Mouse (Mus musculus) spleen, adult 2 months (tissue): ENCODE results near the gene Parp16.

ENCODE experiments used
- CTCF ChIP-seq: fragments of 200-500 bp; IDR thresholded peaks from 2 replicates; pipeline ENCODE4 v1.5.1; 2011; ENCODE audit warnings: mild to moderate bottlenecking, inconsistent platforms; ENCODE audit not compliant: insufficient read depth, insufficient read length, insufficient replicate concordance; ENCODE audit errors: extremely low read depth
- POLR2A ChIP-seq: fragments of 200-500 bp; IDR thresholded peaks from 2 replicates; pipeline ENCODE4 v1.6.1; 2011; ENCODE audit warnings: low read depth, low read length, inconsistent platforms

DNA sequence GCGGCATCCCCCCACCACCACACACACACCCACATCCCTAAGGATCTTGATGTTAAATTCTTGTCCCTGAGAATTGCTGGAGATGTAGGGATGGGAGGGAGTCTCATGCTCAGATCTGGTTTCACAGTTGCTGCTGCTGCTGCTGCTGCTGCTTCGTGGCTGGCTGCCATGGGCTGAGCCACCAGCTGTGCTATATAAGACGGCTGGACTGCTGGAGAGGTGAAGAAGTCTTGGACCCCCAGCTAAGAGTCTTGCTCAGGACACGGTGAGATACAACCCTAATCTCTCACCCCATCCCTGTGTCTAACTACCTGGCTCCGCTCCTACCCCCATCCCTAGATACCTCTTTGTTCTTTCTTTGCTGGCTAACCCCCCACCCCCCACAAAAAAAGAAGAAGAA is 69.8 kb downstream of the Parp16 start, which contains the start of gene Cilp:
- TF ChIP-seq POLR2A (no peak), CTCF (no peak)
